9 mouse cellular contexts compared by ENCODE assay signal in the genomic region with DNA sequence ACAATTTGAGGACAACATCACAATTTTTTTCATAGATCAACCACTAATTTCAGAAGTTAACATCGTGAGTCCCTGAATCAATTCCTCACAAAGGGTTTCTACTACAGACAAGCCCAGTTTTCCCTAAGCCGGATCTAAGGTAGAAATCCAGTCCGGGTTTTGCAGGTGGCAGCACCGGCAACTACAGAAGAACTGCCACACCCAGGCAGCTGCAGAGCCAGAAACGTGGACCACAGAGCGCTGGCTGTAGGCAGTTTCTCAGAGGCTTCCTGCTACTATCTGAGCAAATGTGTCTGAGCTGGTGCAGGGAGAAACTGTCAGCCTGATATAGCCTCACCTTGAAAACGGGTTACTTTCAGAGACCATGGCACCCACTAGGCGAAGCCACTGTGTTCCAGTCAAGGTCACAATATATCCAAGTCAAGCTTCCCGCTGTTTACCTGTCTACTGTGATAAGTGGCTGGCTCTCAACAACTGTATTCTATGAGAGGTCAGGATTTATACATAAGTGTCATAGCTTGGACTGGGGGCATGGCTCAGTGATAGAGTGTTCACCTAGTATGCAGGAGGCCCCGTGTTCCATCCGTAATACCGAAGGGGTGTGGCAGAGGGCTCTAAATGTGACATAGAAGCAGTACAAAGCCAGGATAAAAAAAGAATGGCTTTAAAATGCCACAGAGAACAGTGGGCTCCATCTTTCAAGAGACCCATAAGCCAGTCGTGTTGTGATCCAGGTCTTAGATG.
DNase-seq lines count a peak whose midpoint lies in the region; ATAC-seq lines count a peak whose summit lies in the region.
"Had no signal": no experiment of that assay in that cellular context is flagged by ENCODE, and none has a peak within 500 bp of the region (broad histone marks: within the 10 kb centered on the region; RNA-seq: fewer than 3 reads in every experiment).

No protein-coding gene starts in this region.

- H3K4me1 ChIP-seq in forebrain, embryonic 14.5 days (ENCODE audit: control insufficient read depth, insufficient read depth, low read length), result no peaks in the 10 kb centered on the region
- H3K4me1 ChIP-seq in midbrain, embryonic 11.5 days (ENCODE audit: control insufficient read depth, insufficient read depth, low read length), result 0 out of 2 replicates have a peak, but pooled peaks cover 2% of the 10 kb centered on the region
- H3K4me1 ChIP-seq: lung, embryonic 15.5 days had no signal

- DNase-seq in urinary bladder, postnatal 14 days (ENCODE audit: low spot score), result peak; percentile 39
- DNase-seq in urinary bladder, adult 2 months (ENCODE audit: low spot score), result no peak
- DNase-seq in forebrain, embryonic 14.5 days (ENCODE audit: low spot score), result peak; percentile 48
- DNase-seq in heart, postnatal 4 days, result peak; percentile 65
- peak; percentile 9 to 17 for DNase-seq in left cerebral cortex, postnatal 14 days (ENCODE audit: low spot score in 2 of 2)
- DNase-seq in midbrain, embryonic 11.5 days (ENCODE audit: low spot score, missing footprints), result peak; percentile 89
- peak; percentile 6 to 9 for DNase-seq in spleen, postnatal 14 days (ENCODE audit: low spot score in 2 of 2)
- DNase-seq in layer of hippocampus, adult 11-12 months (ENCODE audit: low spot score), result no peak

- no peaks in the 10 kb centered on the region for H3K36me3 ChIP-seq in forebrain, embryonic 14.5 days (ENCODE audit: control insufficient read depth, insufficient read depth, low read length)
- H3K36me3 ChIP-seq in midbrain, embryonic 11.5 days (ENCODE audit: control insufficient read depth, insufficient read depth, low read length), result no peaks in the 10 kb centered on the region
- H3K36me3 ChIP-seq: lung, embryonic 15.5 days had no signal

- intact Hi-C loops in left cerebral cortex, postnatal 14 days (cut with DNase I), result no loop called here

- H3K4me2 ChIP-seq in forebrain, embryonic 14.5 days (ENCODE audit: low read length), result peak overlapping the region; percentile 26
- 0 out of 2 replicates have a peak overlapping the region, but pooled peaks have one; percentile 9 for H3K4me2 ChIP-seq in midbrain, embryonic 11.5 days
- H3K4me2 ChIP-seq: lung, embryonic 15.5 days had no signal

- 42% methylated on average over 13 of the region's 13 CpGs for WGBS in forebrain, embryonic 14.5 days
- 39% methylated on average over 13 of the region's 13 CpGs for WGBS in midbrain, embryonic 11.5 days

- no peak overlapping the region for H3K4me3 ChIP-seq in forebrain, embryonic 14.5 days (ENCODE audit: low read depth, low read length)
- no peak overlapping the region for H3K4me3 ChIP-seq in midbrain, embryonic 11.5 days (ENCODE audit: low read depth, low read length)
- H3K4me3 ChIP-seq: lung, embryonic 15.5 days had no signal

- no peaks in the 10 kb centered on the region for H3K9me3 ChIP-seq in forebrain, embryonic 14.5 days (replicated peaks; ENCODE audit: control insufficient read depth, low read length)
- H3K9me3 ChIP-seq in midbrain, embryonic 11.5 days (ENCODE audit: control insufficient read depth, low read length), result no peaks in the 10 kb centered on the region
- H3K9me3 ChIP-seq: lung, embryonic 15.5 days had no signal

- H3K27me3 ChIP-seq in forebrain, embryonic 14.5 days (replicated peaks; ENCODE audit: control insufficient read depth, insufficient read depth, low read length), result no peaks in the 10 kb centered on the region
- peaks cover 29% of the 10 kb centered on the region for H3K27me3 ChIP-seq in midbrain, embryonic 11.5 days (ENCODE audit: control insufficient read depth, insufficient read depth, low read length)

- H3K9ac ChIP-seq in forebrain, embryonic 14.5 days (ENCODE audit: low read length), result no peak overlapping the region
- H3K9ac ChIP-seq in midbrain, embryonic 11.5 days (ENCODE audit: low read length), result no peak overlapping the region
- H3K9ac ChIP-seq: lung, embryonic 15.5 days had no signal

- H3K27ac ChIP-seq in forebrain, embryonic 14.5 days (ENCODE audit: low read depth, low read length), result no peak overlapping the region
- H3K27ac ChIP-seq in midbrain, embryonic 11.5 days (ENCODE audit: low read depth, low read length), result no peak overlapping the region
- H3K27ac ChIP-seq: lung, embryonic 15.5 days had no signal

- peak; percentile 44; the same call in 1 of the 2 replicates for ATAC-seq in forebrain, embryonic 14.5 days
- ATAC-seq in midbrain, embryonic 11.5 days (ENCODE audit: low FRiP score), result peak; percentile 68; the same call in 1 of the 2 replicates

Comparison
In these comparisons a context has a peak if more than half of its experiments do, and no peak if none do; other contexts are left out.
1. DNase-seq: peak in urinary bladder, postnatal 14 days (single experiment), forebrain, embryonic 14.5 days (single experiment), heart, postnatal 4 days (single experiment), left cerebral cortex, postnatal 14 days (2 of 2), midbrain, embryonic 11.5 days (single experiment) and spleen, postnatal 14 days (2 of 2); none in urinary bladder, adult 2 months (single experiment) and layer of hippocampus, adult 11-12 months (single experiment).